ENCODE assay signal across 8 mouse cellular contexts in the genomic region with DNA sequence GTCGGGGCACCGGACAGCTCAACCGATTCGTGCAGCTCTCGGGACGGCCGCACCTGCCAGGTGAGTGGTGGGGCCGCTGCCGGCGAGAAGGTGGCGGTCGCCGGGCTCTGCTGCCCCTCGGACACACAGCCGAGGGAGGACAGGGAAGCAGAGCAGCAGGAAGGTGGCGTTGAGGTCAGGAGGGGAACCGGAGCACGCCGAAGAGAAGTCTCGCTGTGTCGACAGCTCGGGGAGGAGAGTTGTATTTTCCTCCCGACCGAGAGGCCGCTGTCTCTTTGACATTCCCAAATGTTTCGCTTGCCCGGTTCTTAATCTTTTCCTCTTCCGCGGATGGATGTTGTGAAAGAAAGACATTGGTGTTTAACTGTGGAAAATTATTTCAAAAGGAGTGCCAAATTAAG. TPM values are rescaled to one million over a fixed set of nuclear protein-coding genes. Genes with fewer than 3 reads are reported as not detected.
DNase-seq lines count a peak whose midpoint lies in the region; ATAC-seq and TF ChIP-seq lines count a peak whose summit lies in the region.

No protein-coding gene starts in this region.

- peaks cover 2% of the 10 kb centered on the region for H3K4me1 ChIP-seq in lung, adult 2 months (ENCODE audit: control insufficient read depth, insufficient read depth, low read length)
- peaks cover 26% of the 10 kb centered on the region for H3K4me1 ChIP-seq in liver, embryonic 15.5 days (replicated peaks)
- H3K4me1 ChIP-seq in small intestine, adult 2 months (ENCODE audit: control insufficient read depth, insufficient read depth, insufficient read length, low read length), result peaks cover 6% of the 10 kb centered on the region; the same call in 1 of the 2 replicates

- no peak for DNase-seq in lung, adult 2 months
- no peak for DNase-seq in lung, postnatal 25 days (ENCODE audit: low spot score)
- peak; percentile 48 for DNase-seq in brain, embryonic 14.5 days (ENCODE audit: low read depth)
- peak; percentile 16 for DNase-seq in forelimb bud, embryonic 11.5 days (ENCODE audit: low read depth, low spot score)
- DNase-seq in thymus, postnatal 25 days, result no peak
- DNase-seq in frontal cortex, postnatal 14 days (ENCODE audit: low spot score in 2 of 2), result no peak

- peak overlapping the region; percentile 89 for H3K27ac ChIP-seq in liver, embryonic 15.5 days (replicated peaks)
- peak overlapping the region; percentile 70 for H3K27ac ChIP-seq in small intestine, adult 2 months (ENCODE audit: insufficient read depth, low read depth, low read length)

- H3K27me3 ChIP-seq in liver, embryonic 15.5 days, result 0 out of 2 replicates have a peak, but pooled peaks cover 4% of the 10 kb centered on the region
- H3K27me3 ChIP-seq in small intestine, adult 2 months (ENCODE audit: control insufficient read depth, insufficient read depth, low read length), result no peaks in the 10 kb centered on the region

- ATAC-seq in liver, embryonic 15.5 days (ENCODE audit: insufficient read depth), result peak; percentile 57

- TF ChIP-seq POLR2A in lung, adult 2 months (IDR thresholded peaks at IDR 0.05; ENCODE audit: borderline replicate concordance, extremely low read depth, low read depth, low read length), result no peak
- no peak for TF ChIP-seq POLR2A in brain, embryonic 14.5 days (IDR thresholded peaks at IDR 0.05; ENCODE audit: borderline replicate concordance, extremely low read depth, insufficient read depth, insufficient read length, poor library complexity, severe bottlenecking)
- no peak for TF ChIP-seq POLR2A in small intestine, adult 2 months (IDR thresholded peaks at IDR 0.05; ENCODE audit: low read depth, low read length)

- under 1% methylated on average over 29 of the region's 29 CpGs for WGBS in lung, adult 2 months
- under 1% methylated on average over 29 of the region's 29 CpGs for WGBS in liver, embryonic 15.5 days (ENCODE audit: insufficient replicate concordance)
- under 1% methylated on average over 29 of the region's 29 CpGs for WGBS in small intestine, adult 2 months

- H3K4me2 ChIP-seq in liver, embryonic 15.5 days, result peak overlapping the region; percentile 87

- no peaks in the 10 kb centered on the region for H3K36me3 ChIP-seq in liver, embryonic 15.5 days (replicated peaks)
- H3K36me3 ChIP-seq in small intestine, adult 2 months (ENCODE audit: control insufficient read depth, insufficient read depth, low read length), result no peaks in the 10 kb centered on the region

- TF ChIP-seq CTCF in lung, adult 2 months (IDR thresholded peaks at IDR 0.05; ENCODE audit: insufficient read depth, low read length), result no peak
- no peak for TF ChIP-seq CTCF in brain, embryonic 14.5 days (IDR thresholded peaks at IDR 0.05; ENCODE audit: borderline replicate concordance, extremely low read depth, insufficient read depth, insufficient read length)
- TF ChIP-seq CTCF in small intestine, adult 2 months (IDR thresholded peaks at IDR 0.05; ENCODE audit: extremely low read depth, insufficient read length, insufficient replicate concordance, low read depth, low read length), result no peak

- peak overlapping the region; percentile 92 for H3K9ac ChIP-seq in liver, embryonic 15.5 days

- H3K4me3 ChIP-seq in lung, adult 2 months (replicated peaks; ENCODE audit: extremely low read depth, low read depth, low read length), result peak overlapping the region; percentile 91
- peak overlapping the region; percentile 98 for H3K4me3 ChIP-seq in liver, embryonic 15.5 days (replicated peaks)
- H3K4me3 ChIP-seq in small intestine, adult 2 months (ENCODE audit: low read depth, low read length), result peak overlapping the region; percentile 98

- H3K9me3 ChIP-seq in liver, embryonic 15.5 days (replicated peaks), result no peaks in the 10 kb centered on the region

RNA-seq across cellular contexts. Expression of a gene that starts 0.4 kb away (rescaled TPM):
- polyA plus RNA-seq in lung, adult 2 months (2012; rRNA removed), result 13.9 and 17.8 TPM in 2 replicates
- 121 and 127 TPM in 2 replicates for polyA plus RNA-seq in brain, embryonic 14.5 days (2012; rRNA removed)
- polyA plus RNA-seq in liver, embryonic 15.5 days (2015; fragmentation: Nextera tagmentation; extraction: Ambion mirVana), result 8.2 and 8.3 TPM in 2 replicates
- 6.6 and 7.1 TPM in 2 replicates for polyA plus RNA-seq in small intestine, adult 2 months (2012; rRNA removed)

RNA-seq across cellular contexts. Expression of a gene that starts 11.3 kb away (rescaled TPM):
- polyA plus RNA-seq in lung, adult 2 months (2012; rRNA removed), result 13.8 TPM in 2 replicates
- 41.6 and 46.4 TPM in 2 replicates for polyA plus RNA-seq in brain, embryonic 14.5 days (2012; rRNA removed)
- polyA plus RNA-seq in liver, embryonic 15.5 days (2015; fragmentation: Nextera tagmentation; extraction: Ambion mirVana), result 25.1 TPM in 2 replicates
- 2.5 and 5.9 TPM in 2 replicates for polyA plus RNA-seq in small intestine, adult 2 months (2012; rRNA removed)

Comparison
In these comparisons a context has a peak if more than half of its experiments do, and no peak if none do; other contexts are left out.
1. DNase-seq: peak in brain, embryonic 14.5 days (single experiment) and forelimb bud, embryonic 11.5 days (single experiment); none in lung, adult 2 months (single experiment), lung, postnatal 25 days (single experiment), thymus, postnatal 25 days (single experiment) and frontal cortex, postnatal 14 days (0 of 2).
2. Peak in every context shown above with its lines, with median percentiles within 50 percentile points of each other: H3K4me3 ChIP-seq.